Mouse (Mus musculus) CH12.LX (cell line): ENCODE results near the gene Bach2.

Source experiments
- CTCF ChIP-seq, 2 experiments: IDR thresholded peaks in 1 of 2; conservative IDR thresholded peaks in 1 of 2; 2 replicates each; pipeline ENCODE4 v1.5.1; 2011 to 2012; ENCODE audit warnings: low read depth in 2 of 2, low read length in 2 of 2, improper control_type of control experiment in 1 of 2, inconsistent platforms in 1 of 2, mild to moderate bottlenecking in 1 of 2, moderate library complexity in 1 of 2
- EP300 ChIP-seq: IDR thresholded peaks from 2 replicates; pipeline ENCODE4 v1.6.1; 2011; ENCODE audit warnings: low read length, improper control_type of control experiment
- RCOR1 ChIP-seq: conservative IDR thresholded peaks from 2 replicates; pipeline ENCODE4 v1.6.1; 2012; ENCODE audit warnings: low read depth, mild to moderate bottlenecking, inconsistent platforms, low read length, improper control_type of control experiment

DNA sequence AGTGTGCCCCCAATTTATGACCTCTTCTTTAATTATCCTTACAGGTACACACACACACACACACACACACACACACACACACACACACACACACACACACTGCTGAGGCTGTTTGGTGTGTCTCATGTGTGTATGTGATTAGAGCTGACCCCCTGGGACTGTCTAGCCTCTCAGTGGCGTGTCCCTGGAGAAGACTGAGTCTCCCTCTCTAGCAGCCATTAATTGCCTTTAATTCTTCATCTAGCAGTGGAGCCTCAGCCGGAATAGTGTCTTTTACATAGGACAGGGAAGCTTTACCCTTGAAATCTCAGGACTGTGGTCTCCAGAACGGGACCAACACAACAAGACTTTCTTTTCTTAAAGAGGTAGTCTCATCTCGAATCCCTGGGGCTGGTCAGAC is 22.3 kb downstream of the Bach2 start:
- TF ChIP-seq EP300 (no peak), CTCF (conservative IDR thresholded peaks at IDR 0.05 in 1 of 2, IDR thresholded peaks at IDR 0.05 in 1 of 2; ENCODE audit: low read depth in 2 of 2, low read length in 2 of 2) (no peak), RCOR1 (no peak)
